Mouse (Mus musculus): Measurements from ENCODE around the gene Kcnq5.

Kcnq5 gene

DNA sequence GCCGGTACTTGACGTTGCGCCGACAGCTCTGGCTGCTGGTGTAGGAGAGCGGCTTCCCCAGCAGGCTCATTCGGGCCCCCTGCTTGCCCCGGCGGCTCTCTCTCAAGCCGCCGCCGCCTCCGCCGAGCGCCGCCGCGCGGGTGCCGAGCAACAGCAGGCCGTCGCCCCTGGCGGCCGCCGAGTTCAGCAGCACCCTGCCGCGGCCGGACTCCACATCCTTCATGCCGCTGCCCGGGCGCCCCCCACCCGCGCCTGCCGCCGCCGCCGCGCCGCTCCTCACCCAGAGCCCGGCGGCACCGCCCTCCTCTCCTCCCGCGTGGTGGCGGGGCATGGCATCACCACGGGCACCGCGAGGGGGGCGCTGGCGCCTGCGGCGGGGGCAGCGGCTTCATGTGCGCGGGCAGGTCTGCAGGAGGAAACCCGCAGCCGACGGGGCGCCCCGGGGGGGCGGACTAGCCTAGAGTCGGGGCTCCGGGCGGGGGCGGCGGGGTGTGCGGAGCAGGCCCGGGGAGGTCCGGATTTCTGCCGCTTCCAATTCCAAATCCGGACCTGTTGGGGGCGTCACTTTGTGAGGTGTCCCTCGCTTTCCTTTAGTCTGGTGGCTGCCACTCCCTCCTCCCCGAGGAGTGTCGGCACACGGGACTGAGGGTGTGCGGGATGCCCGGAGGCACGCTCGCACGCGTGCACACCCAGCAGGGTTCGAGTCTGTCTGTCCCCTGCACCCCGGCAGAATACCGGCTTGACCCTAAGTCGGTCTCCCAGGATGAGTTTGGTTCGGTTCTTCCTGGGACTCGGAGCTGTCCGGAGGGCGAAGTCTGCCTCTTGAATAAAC is at the start of gene Kcnq5:
Gene Kcnq5 (minus strand): TSS at position 692 of the 832 bp plus-strand sequence.
- peak; percentile 51 for DNase-seq (ENCODE audit: low spot score)

DNA sequence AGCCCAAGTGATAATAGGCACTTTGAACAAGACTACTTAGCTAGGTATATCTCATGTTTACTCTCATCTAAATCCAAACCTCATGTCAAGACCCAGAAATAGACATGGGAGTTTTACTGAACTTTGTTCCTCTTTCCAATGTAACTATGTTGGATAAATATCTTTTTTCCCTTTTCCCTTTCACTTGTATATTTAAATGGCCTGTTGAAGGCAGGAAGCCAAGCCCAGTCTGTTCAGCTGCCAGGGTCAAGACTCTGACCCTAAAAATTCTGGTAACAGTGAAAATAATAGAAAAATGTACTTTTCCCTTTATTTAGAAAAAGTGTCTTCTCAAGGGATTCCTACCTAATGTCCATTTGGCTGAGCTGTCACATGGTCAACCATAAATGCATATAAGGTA is 18.0 kb upstream of the Kcnq5 start:
- DNase-seq (ENCODE audit: low spot score): no peak

DNA sequence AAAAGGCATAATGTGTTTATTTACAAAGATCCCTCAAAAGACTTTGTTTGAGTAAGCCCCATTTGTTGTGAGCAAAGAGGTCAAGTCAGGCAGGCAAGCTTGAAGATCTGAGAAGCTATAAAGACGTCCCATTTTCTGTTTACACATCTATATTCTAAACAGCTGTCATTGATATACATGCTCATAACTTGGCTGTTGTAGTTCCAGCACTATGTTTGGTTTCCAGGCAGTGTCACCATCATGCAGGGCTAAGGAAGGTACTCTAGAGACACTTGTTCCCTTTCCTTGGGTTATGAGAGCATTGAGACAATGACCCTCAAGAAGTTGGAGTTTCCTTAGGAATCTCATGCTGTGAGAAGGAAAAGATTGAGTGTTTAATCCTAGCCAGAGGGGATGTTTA is 17.6 kb upstream of the Kcnq5 start:
- no peak for DNase-seq (ENCODE audit: low spot score)

DNA sequence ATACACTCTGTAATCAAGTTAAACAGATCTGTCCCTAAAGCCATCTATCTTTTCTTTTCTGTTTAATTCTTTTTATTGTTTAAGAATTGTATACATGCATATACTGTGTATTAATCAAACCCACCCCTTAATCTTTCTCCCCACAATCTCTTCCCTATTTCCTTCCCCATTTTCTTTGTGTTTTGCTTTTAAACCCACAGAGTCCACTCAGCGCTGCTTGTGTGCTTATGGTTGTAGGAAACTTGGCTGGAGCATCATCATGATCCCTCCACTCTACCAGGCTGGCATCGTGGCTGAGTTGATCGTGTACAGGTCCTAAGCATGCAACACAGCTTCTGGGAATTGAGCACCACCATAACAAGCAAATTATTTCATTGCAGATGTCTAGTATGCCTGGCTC is 12.3 kb upstream of the Kcnq5 start:
- no peak for DNase-seq (ENCODE audit: low spot score)

DNA sequence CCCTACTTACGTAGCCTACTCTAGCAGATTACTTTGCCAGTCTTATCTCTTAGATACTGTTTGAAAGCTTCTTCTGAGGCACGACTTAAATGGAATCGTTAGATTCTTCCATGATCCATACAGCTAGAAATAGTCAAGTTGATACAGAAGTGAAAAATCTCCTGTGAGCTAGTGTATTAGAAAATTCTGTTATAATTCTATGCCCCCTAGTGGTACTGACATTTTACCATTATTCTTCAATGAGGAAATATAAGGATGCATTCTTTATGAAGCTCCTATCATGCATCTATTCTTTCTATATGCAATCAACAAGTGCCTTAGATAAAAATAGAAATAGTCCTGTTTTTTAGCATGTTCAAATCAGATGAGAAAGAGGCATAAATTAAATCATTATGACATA is 5.4 kb upstream of the Kcnq5 start:
- DNase-seq (ENCODE audit: low spot score): no peak

DNA sequence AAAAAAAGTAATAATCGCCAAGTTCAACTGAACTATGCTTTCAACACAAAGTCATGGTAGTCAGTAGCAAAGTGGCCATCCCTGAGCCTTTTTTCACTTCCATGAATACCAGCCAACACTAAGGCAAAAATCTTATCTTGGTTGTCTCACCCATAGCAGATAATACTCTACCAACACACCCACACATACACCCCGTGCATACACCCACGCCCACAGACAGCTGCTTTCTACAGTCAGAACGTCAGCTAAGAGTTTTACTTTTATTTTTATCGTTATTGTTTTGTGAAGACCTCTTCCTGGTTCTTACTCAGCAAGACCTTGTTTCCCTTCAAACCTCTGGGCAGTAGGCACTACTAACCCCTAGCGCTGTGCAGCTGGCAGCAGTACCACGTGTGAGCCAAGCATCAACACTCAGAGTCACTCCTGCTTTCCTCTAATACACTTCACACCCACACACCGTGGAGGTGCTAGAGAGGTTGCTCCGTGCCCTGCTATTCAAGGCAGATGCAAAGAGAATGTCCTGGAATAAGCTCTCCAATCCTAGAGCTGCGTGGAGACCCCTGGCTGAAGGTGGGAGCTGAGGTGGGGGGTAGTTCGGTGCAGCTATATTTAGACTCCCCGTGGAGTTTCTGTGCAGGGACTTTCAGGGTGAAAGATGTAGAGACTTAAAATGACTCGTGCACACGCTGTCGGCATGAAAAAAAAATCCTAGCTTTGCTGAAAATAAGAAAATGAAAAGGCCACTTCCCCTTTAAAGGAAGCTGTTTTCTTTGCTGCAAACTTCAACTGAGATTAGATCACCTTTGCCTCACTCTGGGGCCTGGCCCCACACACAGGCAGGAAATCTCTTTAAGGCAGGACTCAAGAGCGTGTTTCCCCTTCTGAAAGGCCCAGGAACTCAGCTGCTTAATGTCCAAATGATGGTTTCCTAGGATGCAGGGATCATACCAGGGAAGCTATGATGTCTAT is 1.4 kb upstream of the Kcnq5 start:
- DNase-seq (ENCODE audit: low spot score): no peak

DNA sequence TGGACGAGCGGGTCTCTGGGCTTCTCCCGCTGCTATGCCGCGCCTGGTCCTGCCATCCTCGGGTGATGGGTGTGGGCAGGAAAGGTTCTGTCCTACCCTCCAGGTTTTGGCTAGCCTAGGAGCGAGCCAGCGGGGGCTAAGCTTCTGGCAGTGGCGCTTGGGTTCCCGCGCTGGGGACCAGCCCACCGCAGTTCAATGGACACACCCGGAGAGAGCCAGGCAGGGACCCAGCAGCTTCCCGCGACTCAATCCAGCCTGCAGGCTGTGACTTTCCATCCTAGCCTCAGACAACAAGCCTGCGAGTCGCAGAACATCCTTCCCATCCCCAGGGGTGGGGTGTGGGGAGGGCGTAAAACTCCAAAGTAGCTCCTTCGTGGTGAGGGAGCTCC is 335 bp upstream of the Kcnq5 start:
- peak; percentile 24 for DNase-seq (ENCODE audit: low spot score)

DNA sequence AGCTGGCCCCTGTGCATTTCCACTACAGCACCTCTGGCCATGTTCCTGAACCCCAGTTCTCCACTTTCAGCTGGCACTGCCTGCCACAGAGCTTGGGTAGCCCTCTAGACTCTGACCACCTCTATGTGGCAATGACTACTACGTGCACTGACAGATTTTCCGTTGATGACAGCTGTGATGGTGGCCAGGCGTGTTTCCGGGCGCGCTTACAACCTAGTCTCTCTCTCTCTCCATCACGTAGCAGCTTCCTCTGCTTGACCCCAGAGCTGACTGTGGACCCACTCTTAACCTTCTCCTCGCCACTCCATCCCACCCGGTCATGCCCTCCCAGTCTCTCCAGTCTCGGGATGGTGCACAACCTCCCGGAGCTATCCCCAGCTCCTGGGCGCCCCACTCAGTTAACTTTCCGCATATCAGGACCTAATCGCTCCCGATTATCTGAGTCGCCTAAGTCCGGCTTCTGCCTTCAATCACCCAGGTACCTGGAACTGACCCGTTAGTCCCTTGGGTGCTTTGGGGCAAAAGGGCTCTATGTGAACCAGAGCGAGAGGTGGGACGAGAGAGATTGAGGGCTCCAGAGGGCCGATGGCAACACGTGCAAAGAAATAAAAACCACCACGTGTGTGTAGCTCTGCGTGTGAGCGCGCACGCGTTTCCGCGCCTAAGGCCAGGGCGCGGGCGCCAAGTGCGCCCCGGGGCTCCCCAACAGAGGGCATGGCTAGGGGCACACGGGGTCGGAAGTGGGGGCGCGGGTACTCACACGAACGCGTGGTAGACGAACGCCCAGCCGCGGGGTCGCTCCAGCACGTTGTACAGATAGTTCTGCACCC is 1.1 kb downstream of the Kcnq5 start:
- DNase-seq (ENCODE audit: low spot score): peak; percentile 32

DNA sequence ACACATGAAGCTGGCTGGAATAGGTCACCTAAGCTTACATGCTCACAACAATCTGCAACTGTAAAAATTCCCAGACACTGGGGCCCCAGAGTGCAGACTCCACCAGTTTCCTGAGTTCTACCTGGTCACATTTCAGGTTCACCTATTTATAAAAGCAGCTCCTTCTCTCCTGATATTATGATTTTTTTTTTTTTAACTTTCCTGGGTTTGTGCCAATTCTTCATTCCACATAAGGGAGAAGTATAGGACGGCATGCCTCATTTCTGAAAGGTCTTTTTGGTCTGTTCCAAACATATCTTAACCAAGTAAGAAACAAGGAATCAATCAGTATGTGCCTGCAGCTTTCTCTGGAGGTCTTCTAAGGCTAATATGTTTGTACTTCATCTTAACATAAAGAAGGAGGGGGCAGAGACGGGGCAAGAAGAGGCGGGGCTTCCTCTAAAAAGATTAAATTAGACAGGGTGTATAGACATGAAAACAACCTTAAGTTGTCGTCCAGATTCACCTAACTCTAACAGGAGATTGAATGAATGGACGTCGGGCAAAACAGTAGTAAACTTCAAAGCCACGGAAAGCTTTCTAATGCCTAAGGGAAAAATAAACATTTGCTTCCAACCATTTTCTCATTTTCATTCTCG is 2.0 kb downstream of the Kcnq5 start:
- DNase-seq (ENCODE audit: low spot score): no peak

DNA sequence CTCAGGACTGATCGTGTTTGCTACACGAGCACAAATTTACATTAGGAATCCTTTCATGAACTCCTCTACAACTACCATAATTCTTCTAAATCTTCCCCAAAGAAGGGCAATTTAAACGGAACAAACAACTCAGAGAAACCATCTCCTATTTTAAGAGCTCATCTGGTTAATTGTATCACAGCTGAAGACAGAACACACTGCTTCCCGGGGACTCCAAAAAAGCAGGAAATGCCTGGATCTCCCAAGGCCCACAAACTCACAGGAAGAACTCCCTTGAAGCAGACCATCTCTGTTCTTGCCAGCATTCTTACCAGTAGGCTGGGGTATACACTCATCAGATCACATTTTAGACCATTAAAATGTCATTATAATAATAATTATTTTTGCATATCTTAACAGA is 3.7 kb downstream of the Kcnq5 start:
- DNase-seq (ENCODE audit: low spot score): no peak

DNA sequence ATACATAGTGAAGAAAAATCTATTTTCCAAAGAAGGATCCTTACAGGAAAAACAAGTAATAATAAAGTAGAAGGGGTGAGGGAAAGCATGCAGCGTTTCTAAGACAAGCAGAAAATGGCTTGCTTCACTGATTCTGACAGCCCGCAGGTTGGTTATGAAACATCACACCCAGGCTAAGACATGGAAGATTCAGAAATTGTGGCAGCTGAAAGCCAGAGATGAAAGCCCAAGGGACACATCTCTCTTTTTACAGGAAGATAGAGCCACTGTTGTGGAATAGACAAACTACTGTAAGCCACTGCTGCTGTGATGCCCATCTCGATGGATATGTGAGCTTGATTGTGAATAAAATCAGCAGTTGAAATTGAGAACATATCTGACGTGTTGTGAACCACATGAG is 20.9 kb downstream of the Kcnq5 start:
- no peak for DNase-seq (ENCODE audit: low spot score)

DNA sequence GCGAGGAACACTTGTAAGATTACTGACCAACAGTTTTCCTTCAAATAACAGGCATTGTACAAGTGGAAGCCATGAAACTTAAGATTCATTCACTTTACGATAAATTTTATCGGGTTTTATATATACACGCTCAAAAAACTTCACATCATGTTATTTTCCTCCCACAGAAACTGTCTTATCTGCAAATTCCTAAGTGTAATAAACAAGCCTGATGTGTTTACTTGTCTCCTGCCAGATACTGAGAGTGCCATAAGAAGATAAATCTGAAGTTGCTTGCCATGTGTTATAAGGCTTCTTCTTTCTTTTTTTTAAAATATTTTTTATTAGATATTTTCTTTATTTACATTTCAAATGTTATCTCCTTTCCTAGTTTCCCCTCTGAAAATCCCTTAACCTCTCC is 34.6 kb downstream of the Kcnq5 start:
- DNase-seq (ENCODE audit: low spot score): no peak

DNA sequence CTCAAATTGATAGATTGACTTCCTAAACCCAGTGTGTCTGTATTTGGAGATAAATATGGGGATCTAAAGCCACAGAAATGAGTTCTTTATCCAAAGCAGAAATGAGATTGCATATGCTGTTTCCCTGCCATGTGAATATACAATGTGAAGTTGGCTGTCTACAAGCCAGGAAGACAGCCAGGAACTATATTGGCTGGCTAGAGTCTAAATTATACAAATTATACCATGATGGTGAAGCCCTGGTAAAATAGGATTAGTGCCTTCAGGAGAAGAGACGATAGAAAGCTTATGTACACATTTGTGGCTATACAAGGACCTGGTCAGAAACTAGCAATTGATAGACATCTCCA is 38.5 kb downstream of the Kcnq5 start:
- DNase-seq (ENCODE audit: low spot score): no peak

DNA sequence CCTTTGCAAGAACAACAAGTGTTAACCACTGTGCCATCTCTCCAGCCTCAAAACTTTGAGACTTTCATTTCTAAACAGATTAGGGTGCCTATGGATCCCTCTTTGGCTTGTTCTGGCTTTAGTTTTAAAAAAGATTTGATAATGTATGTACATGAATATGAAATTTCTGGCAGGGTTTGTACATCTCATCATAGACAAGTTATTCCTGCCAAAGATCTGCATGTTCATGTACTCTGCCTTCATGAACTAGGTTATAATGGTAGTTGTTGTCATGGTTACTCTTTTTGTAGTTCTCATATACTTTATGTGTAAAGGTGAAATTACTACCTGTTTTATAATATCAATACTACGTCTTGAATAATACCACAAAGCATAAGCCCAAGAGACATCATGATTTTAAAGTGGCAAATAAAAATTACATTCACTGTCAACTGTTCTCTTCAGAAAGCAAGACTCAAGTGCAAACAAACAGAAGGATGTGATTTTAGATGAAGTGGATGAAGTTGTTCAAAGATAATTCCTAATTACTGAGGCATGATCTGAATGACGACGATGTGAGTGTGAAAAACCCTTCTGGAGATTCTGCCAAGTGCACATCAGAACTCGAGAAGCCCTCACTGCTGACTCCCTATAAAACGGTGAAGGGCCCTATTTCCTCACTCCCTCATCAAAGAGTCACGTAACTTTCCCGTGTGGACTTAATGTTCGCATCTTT is 39.0 kb downstream of the Kcnq5 start:
- DNase-seq (ENCODE audit: low spot score): no peak

DNA sequence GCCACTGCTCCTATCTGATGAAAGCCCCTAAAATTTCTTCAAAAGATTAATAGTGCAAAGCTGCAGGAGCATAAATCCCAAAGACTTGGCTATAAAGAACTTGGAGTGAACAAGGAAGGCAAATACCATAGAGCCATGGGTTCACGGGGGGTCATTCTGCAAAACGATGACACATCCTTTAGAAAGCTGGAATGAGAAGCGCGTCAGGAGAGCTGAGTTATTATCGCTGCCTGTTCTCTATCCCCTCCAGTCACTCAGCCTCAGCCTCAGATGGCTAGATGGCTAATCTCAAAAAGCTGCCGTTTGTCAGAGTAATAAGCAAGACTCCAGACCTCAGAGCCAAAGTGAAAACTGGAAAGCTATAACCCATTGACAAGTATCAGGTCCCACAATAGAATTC is 42.5 kb downstream of the Kcnq5 start:
- DNase-seq (ENCODE audit: low spot score): no peak

DNA sequence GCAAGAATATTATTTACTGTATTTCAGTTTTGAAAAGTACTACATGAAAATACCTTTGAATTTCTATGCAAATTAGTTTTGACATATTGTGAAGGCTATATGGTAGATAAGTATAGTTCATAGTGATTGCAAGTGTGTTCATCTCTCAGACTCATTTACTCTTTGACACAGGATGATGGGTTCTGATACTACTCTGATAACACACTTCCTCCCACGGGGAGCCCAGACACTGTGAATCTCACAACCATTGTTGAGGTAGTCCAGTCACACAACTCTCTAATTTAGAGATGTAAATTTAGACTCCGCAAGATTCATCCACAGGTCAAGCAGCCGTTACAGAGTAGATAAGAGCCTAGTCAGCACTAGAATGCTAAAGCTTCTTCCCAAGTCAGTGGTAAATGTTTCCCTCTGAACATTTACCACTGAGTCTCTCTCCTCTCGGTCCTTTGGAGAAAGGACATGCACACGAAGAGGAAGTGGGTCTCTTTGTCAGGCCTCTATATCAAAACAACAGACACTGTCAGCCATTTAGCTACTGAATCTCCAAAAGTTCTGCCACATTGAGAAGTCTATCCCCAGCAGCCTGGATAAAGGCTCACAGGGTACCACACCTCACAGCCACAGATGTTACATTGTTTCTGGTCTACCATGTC is 65.5 kb downstream of the Kcnq5 start:
- no peak for DNase-seq (ENCODE audit: low spot score)

DNA sequence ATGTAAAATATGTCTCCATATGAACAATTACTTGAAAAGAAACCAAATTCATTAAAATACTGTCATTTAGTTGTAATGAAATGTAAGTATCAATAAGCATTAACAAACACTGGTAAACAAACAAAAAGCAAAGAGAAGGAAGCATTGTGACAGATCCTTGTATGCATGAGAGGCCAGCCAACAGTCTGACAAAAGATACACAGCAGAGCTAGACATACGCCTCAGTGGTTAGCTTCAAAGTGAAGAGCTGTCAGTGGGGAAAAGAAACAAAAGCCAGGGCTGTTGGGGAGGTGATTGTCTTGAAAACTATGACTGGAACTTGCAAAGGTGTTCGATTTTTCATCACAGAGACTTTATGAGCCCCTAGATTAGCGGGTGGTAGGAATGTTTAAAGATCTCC is 78.0 kb downstream of the Kcnq5 start:
- DNase-seq (ENCODE audit: low spot score): no peak

DNA sequence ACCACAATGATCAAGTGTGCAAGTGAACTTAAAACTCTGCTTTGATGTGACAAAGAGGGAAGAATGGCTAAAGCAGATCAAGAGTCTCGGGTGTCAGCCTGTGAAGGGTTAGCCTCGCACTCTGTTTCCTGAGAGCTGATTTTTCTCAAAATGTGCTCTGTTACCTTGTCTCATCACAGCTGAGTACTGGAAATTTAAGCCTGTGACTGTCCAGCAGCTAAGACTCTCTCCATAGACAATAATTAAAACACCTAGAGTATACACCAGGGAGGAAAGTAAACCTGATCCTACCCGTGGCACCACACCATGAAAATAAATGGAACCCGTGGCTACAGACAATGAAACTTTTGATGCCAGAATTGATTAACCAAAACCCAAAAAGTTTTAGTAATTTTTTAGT is 90.9 kb downstream of the Kcnq5 start:
- DNase-seq (ENCODE audit: low spot score): no peak

DNA sequence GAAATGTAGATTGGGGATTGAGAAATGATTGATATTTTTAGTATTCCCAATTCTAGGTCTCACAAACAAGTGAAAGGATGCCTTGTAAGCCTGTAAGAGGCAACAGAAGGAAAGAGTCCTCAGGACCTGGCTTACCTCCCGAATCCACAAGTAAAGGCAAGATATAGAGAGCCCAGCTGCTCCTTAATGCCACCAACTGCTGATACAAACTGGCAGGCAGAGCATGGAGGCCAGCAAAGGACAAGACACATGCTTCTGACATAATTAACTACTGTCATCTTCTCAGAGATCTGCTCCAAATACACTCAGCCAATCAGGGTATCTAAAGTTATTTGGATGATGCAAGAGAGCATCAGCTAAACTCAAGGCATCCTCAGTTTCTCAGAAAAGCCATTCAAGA is 93.3 kb downstream of the Kcnq5 start:
- DNase-seq (ENCODE audit: low spot score): peak; percentile 34

DNA sequence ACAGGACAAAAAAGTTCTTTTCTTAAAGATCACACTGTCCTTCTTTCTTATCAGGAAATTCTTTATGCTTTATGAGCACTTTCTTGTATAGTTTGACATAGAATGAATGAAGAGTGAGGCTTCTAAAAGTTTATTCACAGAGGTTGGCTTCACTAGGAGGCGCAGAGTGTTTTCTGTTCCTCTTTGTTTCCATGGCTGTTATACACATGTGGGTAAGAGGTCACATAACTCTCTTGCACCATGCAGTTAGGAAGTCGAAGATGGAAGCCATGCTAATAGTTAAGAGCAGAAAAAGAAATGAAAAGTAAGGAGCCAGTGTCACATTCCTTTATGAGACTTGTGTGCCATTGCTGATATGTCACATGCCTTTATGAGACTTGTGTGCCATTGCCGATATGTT is 105.3 kb downstream of the Kcnq5 start:
- no peak for DNase-seq (ENCODE audit: low spot score)

DNA sequence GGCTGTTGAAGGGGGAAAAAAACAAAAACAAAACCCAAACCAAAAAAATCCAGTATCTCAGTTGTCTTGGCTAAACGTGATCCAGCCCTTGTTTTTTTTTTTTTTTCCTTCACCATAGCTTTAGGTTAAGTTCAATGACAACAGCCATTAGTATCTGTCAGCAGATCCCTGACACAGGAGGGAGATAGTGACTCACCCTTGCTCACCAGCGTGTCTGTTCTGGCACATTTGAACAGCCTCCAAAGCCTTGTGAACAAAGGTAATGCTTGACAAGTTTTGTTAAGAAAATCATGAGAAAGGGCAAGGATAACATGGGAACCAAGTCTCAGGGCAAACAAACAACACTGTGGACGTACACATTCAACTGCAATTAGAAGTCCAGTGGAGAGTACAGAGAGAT is 123.2 kb downstream of the Kcnq5 start:
- DNase-seq (ENCODE audit: low spot score): no peak

Measured in layer of hippocampus, adult 11-12 months (tissue).